Mouse (Mus musculus): ENCODE data around the gene Tmem97.

- TF ChIP-seq EP300 (IDR thresholded peaks at IDR 0.05; ENCODE audit: low read depth) (no peak), CTCF (IDR thresholded peaks at IDR 0.05; ENCODE audit: low read depth) (no peak)
Observed at GRCm38 (mm10) chr11:78530001-78530400, 20.6 kb downstream of the Tmem97 start.

Measured in liver, postnatal 0 days (tissue).